Mouse (Mus musculus) CH12.LX (cell line): ENCODE results near the gene Sema6d. TPM values are rescaled to one million over a fixed set of nuclear protein-coding genes. Genes with fewer than 3 reads are reported as not detected.

Experiments
- DNase-seq: peaks from one replicate; pipeline ENCODE4 v3.0.0-alpha.2; 2013; ENCODE audit errors: extremely low read depth
- H3K27ac ChIP-seq: 2 replicates; pipeline ENCODE4 v1.5.1; 2012; ENCODE audit warnings: low read depth, mild to moderate bottlenecking, control low read depth, moderate library complexity; ENCODE audit not compliant: insufficient read depth
- H3K27me3 ChIP-seq: replicated peaks from 2 replicates; pipeline ENCODE3; 2012; ENCODE audit warnings: inconsistent platforms
- H3K36me3 ChIP-seq, 2 experiments: replicated peaks in 1 of 2; 2 replicates each; pipeline versions ENCODE3 to v1.6.1; 2012; ENCODE audit warnings: inconsistent platforms in 1 of 2, low read length in 1 of 2, mild to moderate bottlenecking in 1 of 2, mixed read lengths in 1 of 2, moderate library complexity in 1 of 2; ENCODE audit not compliant: control insufficient read depth in 1 of 2, insufficient read depth in 1 of 2
- H3K4me1 ChIP-seq, 2 experiments: 2 replicates each; pipeline ENCODE4 v1.6.1; 2012; ENCODE audit warnings: inconsistent platforms in 1 of 2, moderate library complexity in 1 of 2; ENCODE audit not compliant: insufficient read depth in 2 of 2, control insufficient read depth in 1 of 2
- H3K4me2 ChIP-seq: 2 replicates; pipeline ENCODE4 v1.6.1; 2012; ENCODE audit warnings: low read depth, mild to moderate bottlenecking, control low read depth; ENCODE audit not compliant: poor library complexity, insufficient read depth, severe bottlenecking
- H3K4me3 ChIP-seq, 3 experiments: fragments of 150-350 bp in 1 of 3; sonication (generic) in 1 of 3; replicated peaks in 1 of 3; 2 replicates each; pipeline versions ENCODE3 to v1.5.1; 2011 to 2012; ENCODE audit warnings: low read depth in 2 of 3, low read length in 2 of 3, mild to moderate bottlenecking in 2 of 3, moderate library complexity in 2 of 3, control low read depth in 1 of 3, improper control_type of control experiment in 1 of 3, inconsistent platforms in 1 of 3, mixed read lengths in 1 of 3; ENCODE audit not compliant: poor library complexity in 1 of 3
- H3K79me2 ChIP-seq: replicated peaks from 2 replicates; pipeline ENCODE4 v1.6.1; 2012; ENCODE audit warnings: mild to moderate bottlenecking, moderate library complexity; ENCODE audit not compliant: control insufficient read depth, poor library complexity, insufficient read depth, severe bottlenecking; ENCODE audit errors: extremely low read depth
- H3K9ac ChIP-seq: 2 replicates; pipeline ENCODE4 v1.6.1; 2012; ENCODE audit warnings: low read depth, mild to moderate bottlenecking, control low read depth, moderate library complexity; ENCODE audit not compliant: insufficient read depth
- H3K9me3 ChIP-seq: replicated peaks from 2 replicates; pipeline ENCODE3; 2012; ENCODE audit warnings: low read length, inconsistent platforms, mixed read lengths
- ETS1 ChIP-seq: conservative IDR thresholded peaks from 2 replicates; pipeline ENCODE4 v1.6.1; 2012; ENCODE audit warnings: low read depth, mild to moderate bottlenecking, inconsistent platforms, low read length, improper control_type of control experiment, moderate library complexity
- JUN ChIP-seq: IDR thresholded peaks from 2 replicates; pipeline ENCODE4 v1.6.1; 2011; ENCODE audit warnings: low read depth, mild to moderate bottlenecking, low read length, improper control_type of control experiment, moderate library complexity; ENCODE audit not compliant: insufficient read depth
- KAT2A ChIP-seq: IDR thresholded peaks from 2 replicates; pipeline ENCODE4 v1.6.1; 2012; ENCODE audit warnings: low read length, improper control_type of control experiment, inconsistent platforms; ENCODE audit not compliant: insufficient replicate concordance
- MAFK ChIP-seq: IDR thresholded peaks from 2 replicates; pipeline ENCODE4 v1.6.1; 2011; ENCODE audit warnings: low read length, improper control_type of control experiment; ENCODE audit not compliant: insufficient replicate concordance
- MAX ChIP-seq: IDR thresholded peaks from 2 replicates; pipeline ENCODE4 v1.6.1; 2011; ENCODE audit warnings: low read length, improper control_type of control experiment
- NELFE ChIP-seq: IDR thresholded peaks from 2 replicates; pipeline ENCODE4 v1.6.1; 2011; ENCODE audit warnings: low read depth, low read length, improper control_type of control experiment
- NRF1 ChIP-seq: IDR thresholded peaks from 2 replicates; pipeline ENCODE4 v1.6.1; 2014; ENCODE audit warnings: low read depth, mild to moderate bottlenecking, inconsistent platforms, low read length, improper control_type of control experiment, moderate library complexity
- PAX5 ChIP-seq: IDR thresholded peaks from 2 replicates; pipeline ENCODE4 v1.6.1; 2012; ENCODE audit warnings: low read length, inconsistent platforms, mixed read lengths
- POLR2A ChIP-seq: IDR thresholded peaks from 2 replicates; pipeline ENCODE4 v1.6.1; 2011; ENCODE audit warnings: low read depth, mild to moderate bottlenecking, improper control_type of control experiment, low read length
- RAD21 ChIP-seq: IDR thresholded peaks from 2 replicates; pipeline ENCODE4 v1.6.1; 2011; ENCODE audit warnings: low read depth, mild to moderate bottlenecking, low read length, improper control_type of control experiment, moderate library complexity
- SIN3A ChIP-seq: IDR thresholded peaks from 2 replicates; pipeline ENCODE4 v1.6.1; 2012; ENCODE audit warnings: low read length, improper control_type of control experiment, inconsistent platforms
- SMC3 ChIP-seq: IDR thresholded peaks from 2 replicates; pipeline ENCODE4 v1.6.1; 2011; ENCODE audit warnings: low read depth, low read length, improper control_type of control experiment
- TBP ChIP-seq: conservative IDR thresholded peaks from 2 replicates; pipeline ENCODE4 v1.6.1; 2011; ENCODE audit warnings: low read depth, low read length, improper control_type of control experiment
- TCF12 ChIP-seq: IDR thresholded peaks from 2 replicates; pipeline ENCODE4 v1.6.1; 2014; ENCODE audit warnings: low read depth, mild to moderate bottlenecking, inconsistent platforms, low read length, improper control_type of control experiment
- UBTF ChIP-seq: IDR thresholded peaks from 2 replicates; pipeline ENCODE4 v1.6.1; 2012; ENCODE audit warnings: low read depth, mild to moderate bottlenecking, inconsistent platforms, low read length, improper control_type of control experiment, moderate library complexity
- USF1 ChIP-seq: IDR thresholded peaks from 2 replicates; pipeline ENCODE4 v1.6.1; 2014; ENCODE audit warnings: low read depth, mild to moderate bottlenecking, inconsistent platforms, low read length, improper control_type of control experiment
- ZC3H11A ChIP-seq: IDR thresholded peaks from 2 replicates; pipeline ENCODE4 v1.6.1; 2012; ENCODE audit warnings: low read depth, mild to moderate bottlenecking, inconsistent platforms, low read length, improper control_type of control experiment
- ZMIZ1 ChIP-seq: IDR thresholded peaks from 2 replicates; pipeline ENCODE4 v1.6.1; 2012; ENCODE audit warnings: low read depth, mild to moderate bottlenecking, inconsistent platforms, low read length, improper control_type of control experiment
- ZNF384 ChIP-seq: IDR thresholded peaks from 2 replicates; pipeline ENCODE4 v1.6.1; 2012; ENCODE audit warnings: low read depth, low read length, improper control_type of control experiment, inconsistent platforms
- dilution Hi-C: fragments of 300-500 bp; cut with MboI; formaldehyde crosslinking; loops from 2 replicates; pipeline ENCODE4 v1.14.3; 2020; ENCODE audit warnings: low sequenced_read_pairs; ENCODE audit not compliant: extremely low pct_unique_long_range_greater_than_20kb, extremely low pct_ligation_motif_present
- in situ Hi-C: fragments of 300-500 bp; cut with MboI; formaldehyde crosslinking; loops from 3 replicates; pipeline ENCODE4 v1.14.3; 2019; ENCODE audit warnings: low sequenced_read_pairs, low pct_ligation_motif_present, low pct_unique_long_range_greater_than_20kb, mixed read lengths
- polyA plus RNA-seq: library from polyadenylated mRNA; unstranded; fragments of >175 nt; gene quantifications from 2 replicates; pipeline ENCODE4 v1.2.1, GENCODE M21; 2012; ENCODE audit warnings: low read depth; ENCODE audit not compliant: insufficient read length
- total RNA-seq, 2 experiments: library from RNA; depleted of rRNA; stranded (reverse); fragments of 300-350 nt in 1 of 2; fragments of >200 nt in 1 of 2; gene quantifications; 2 replicates each; pipeline ENCODE4 v1.2.3; 2012 to 2014

Sema6d gene
- total and polyA plus RNA-seq, 3 experiments = not detected

DNA sequence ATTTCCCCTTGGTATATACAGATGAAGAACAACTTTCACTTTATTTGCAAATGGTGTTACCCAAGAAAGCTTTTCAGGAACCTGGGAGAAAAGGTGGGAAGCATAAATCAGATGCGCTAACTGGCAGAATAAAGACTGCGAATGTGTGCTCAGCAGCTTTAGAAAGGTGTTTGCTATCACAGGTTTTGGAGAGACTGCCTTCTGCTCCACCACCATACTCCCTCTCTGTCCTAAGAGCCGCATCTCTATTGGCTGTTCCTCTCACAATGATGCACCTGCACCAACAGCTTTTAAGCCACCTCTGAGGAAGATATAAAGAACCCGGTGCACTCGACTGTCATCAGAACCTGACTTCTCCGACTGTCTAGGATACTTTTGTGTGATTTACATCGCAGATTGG lies 133.8 kb downstream of the Sema6d start:
- Histone ChIP-seq H3K9me3 (peaks cover 48% of the 10 kb centered on the region), H3K36me3 (no peaks in the 10 kb centered on the region), H3K79me2 (no peaks in the 10 kb centered on the region), H3K4me3 (no peak overlapping the region), H3K4me1 (no peaks in the 10 kb centered on the region), H3K9ac (no peak overlapping the region), H3K4me2 (no peak overlapping the region), H3K27me3 (no peaks in the 10 kb centered on the region), H3K27ac (no peak overlapping the region)
- dilution Hi-C loops (no loop called here), in situ Hi-C loops (no loop called here)
- TF ChIP-seq ZNF384 = no peak
- no peak for TF ChIP-seq RAD21
- TF ChIP-seq ETS1 = no peak
- no peak for TF ChIP-seq SIN3A
- no peak for TF ChIP-seq JUN
- no peak for TF ChIP-seq ZMIZ1
- no peak for TF ChIP-seq KAT2A
- TF ChIP-seq NELFE = no peak
- no peak for TF ChIP-seq TBP
- TF ChIP-seq SMC3 = no peak
- TF ChIP-seq PAX5 = no peak
- TF ChIP-seq USF1 = no peak
- TF ChIP-seq NRF1 = no peak
- TF ChIP-seq MAX = no peak
- no peak for DNase-seq

DNA sequence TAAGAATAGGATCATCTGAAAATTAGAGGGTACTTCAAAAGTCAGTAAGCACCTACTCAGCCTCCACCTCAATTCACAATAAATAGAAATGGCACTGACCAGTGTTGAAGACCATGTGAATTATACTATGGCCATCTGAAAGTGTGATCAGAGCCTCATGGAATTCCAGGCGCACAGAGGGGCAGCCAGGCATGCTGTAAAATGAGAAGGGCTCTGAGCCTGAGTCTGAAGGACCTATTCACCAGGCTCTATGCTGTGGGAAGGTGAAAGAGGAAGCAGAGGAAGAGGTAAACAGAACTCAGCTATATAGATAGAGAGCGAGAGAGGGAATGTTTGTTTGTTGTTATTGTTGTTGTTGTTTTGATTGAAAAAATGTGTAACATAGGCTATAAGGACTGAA lies 134.6 kb downstream of the Sema6d start:
- DNase-seq = no peak
- H3K4me2 ChIP-seq = no peak overlapping the region
- TF ChIP-seq TCF12 (no peak), ZC3H11A (no peak), UBTF (no peak), MAFK (no peak), POLR2A (no peak), ZNF384 (no peak)
- no peak overlapping the region for H3K9ac ChIP-seq
- H3K9me3 ChIP-seq = peaks cover 44% of the 10 kb centered on the region
- no peaks in the 10 kb centered on the region for H3K79me2 ChIP-seq
- H3K27ac ChIP-seq = no peak overlapping the region
- in situ Hi-C loops (no loop called here), dilution Hi-C loops (no loop called here)
- H3K36me3 ChIP-seq = no peaks in the 10 kb centered on the region
- H3K4me3 ChIP-seq = no peak overlapping the region
- no peaks in the 10 kb centered on the region for H3K27me3 ChIP-seq
- no peaks in the 10 kb centered on the region for H3K4me1 ChIP-seq
